Mouse (Mus musculus) embryonic facial prominence, embryonic 12.5 days (tissue): Measurements from ENCODE around the gene Gm8906. TPM values are rescaled to one million over a fixed set of nuclear protein-coding genes. Genes with fewer than 3 reads are reported as not detected.
"Not testable (repeated sequence)": the region's sequence is repeated elsewhere in the genome, so short reads cannot be mapped to it uniquely, and the experiment has no call there.

Experiments used
- ATAC-seq: fragments of 200-750 bp; cut with Nextera tagmentation; 2 replicates; pipeline ENCODE4 v1.8.0; 2017; ENCODE audit not compliant: insufficient number of reproducible peaks, insufficient read depth, low FRiP score, low TSS enrichment
- H3K27ac ChIP-seq: fragments of 300-500 bp; sonication (generic); 2 replicates; pipeline ENCODE4 v1.5.1; 2016; ENCODE audit warnings: mild to moderate bottlenecking
- H3K27me3 ChIP-seq: fragments of 300-500 bp; sonication (generic); 2 replicates; pipeline ENCODE4 v1.6.1; 2016; ENCODE audit warnings: mild to moderate bottlenecking, moderate library complexity
- H3K36me3 ChIP-seq: fragments of 300-500 bp; sonication (generic); 2 replicates; pipeline ENCODE4 v1.6.1; 2016; ENCODE audit warnings: mild to moderate bottlenecking
- H3K4me1 ChIP-seq: fragments of 300-500 bp; sonication (generic); 2 replicates; pipeline ENCODE4 v1.6.1; 2016
- H3K4me2 ChIP-seq: fragments of 300-500 bp; sonication (generic); replicated peaks from 2 replicates; pipeline ENCODE4 v1.6.1; 2016; ENCODE audit warnings: mild to moderate bottlenecking, moderate library complexity
- H3K4me3 ChIP-seq: fragments of 300-500 bp; sonication (generic); 2 replicates; pipeline ENCODE4 v1.5.1; 2016; ENCODE audit warnings: mild to moderate bottlenecking
- H3K9ac ChIP-seq: fragments of 300-500 bp; sonication (generic); 2 replicates; pipeline ENCODE4 v1.6.1; 2016; ENCODE audit warnings: mild to moderate bottlenecking, moderate library complexity
- H3K9me3 ChIP-seq: fragments of 300-500 bp; sonication (generic); 2 replicates; pipeline ENCODE4 v1.6.1; 2016; ENCODE audit warnings: mild to moderate bottlenecking, moderate library complexity
- WGBS: fragments of 180-500 bp; shearing (Covaris S2); methylation state at CpG from one replicate; pipeline ENCODE4 v1.1.7; 2016; 5-methylcytosine and 5-hydroxymethylcytosine counted together
- polyA plus RNA-seq: library from polyadenylated mRNA; unstranded; fragments of >200 nt; fragmentation: Nextera tagmentation; extraction: Ambion mirVana; gene quantifications from 2 replicates; pipeline ENCODE4 v1.2.1, GENCODE M21; 2016

The Gm8906 gene
- not detected in 2 replicates for polyA plus RNA-seq

DNA sequence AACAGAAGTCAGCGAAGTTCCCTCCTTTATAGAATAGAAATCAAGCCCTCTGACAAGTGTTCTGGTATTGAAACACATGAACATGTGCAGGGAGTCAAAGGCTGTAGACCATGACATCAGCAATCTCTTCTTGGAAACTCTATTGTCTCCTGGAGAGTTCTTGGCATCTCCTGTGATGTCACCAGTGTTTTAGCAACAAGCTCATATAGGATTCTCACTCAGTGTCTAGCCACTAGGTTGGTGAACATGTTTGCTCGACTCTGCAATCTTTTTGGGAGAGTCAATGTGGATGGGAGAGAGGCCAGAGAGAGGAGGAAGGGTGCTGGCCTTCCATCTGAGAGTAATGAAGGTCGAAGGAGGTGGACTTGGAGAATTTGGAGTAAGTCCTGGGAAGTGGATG, at the start of gene Gm8906:
Gene Gm8906, plus strand, starts transcription at position 301 of the 400 bp plus-strand sequence.
- not testable (repeated sequence) for H3K4me2 ChIP-seq, H3K4me1 ChIP-seq, H3K27ac ChIP-seq, H3K9me3 ChIP-seq, H3K9ac ChIP-seq, H3K27me3 ChIP-seq, ATAC-seq, H3K36me3 ChIP-seq, H3K4me3 ChIP-seq
- WGBS, result 55% methylated on average over 2 of the region's 3 CpGs

Other genes starting within 250 kb of the Gm8906 start
- not detected in 2 replicates for gene Gm8890, start 246.7 kb upstream of the Gm8906 start, polyA plus RNA-seq
- not detected in 2 replicates for gene Speer1, start 161.2 kb upstream of the Gm8906 start, polyA plus RNA-seq
- gene Gm8897, start 86.3 kb upstream of the Gm8906 start, polyA plus RNA-seq, result not detected in 2 replicates
- gene Gm6460, start 92.2 kb downstream of the Gm8906 start, polyA plus RNA-seq, result not detected in 2 replicates
- gene Gm8922, start 179.3 kb downstream of the Gm8906 start, polyA plus RNA-seq, result not detected in 2 replicates